Mouse (Mus musculus): ENCODE measurements around the gene Akap14. TPM values are rescaled to one million over a fixed set of nuclear protein-coding genes. Genes with fewer than 3 reads are reported as not detected.

Akap14 gene
- polyA plus RNA-seq, 1 experiment from 2014 or later, result 0.89 TPM

DNA sequence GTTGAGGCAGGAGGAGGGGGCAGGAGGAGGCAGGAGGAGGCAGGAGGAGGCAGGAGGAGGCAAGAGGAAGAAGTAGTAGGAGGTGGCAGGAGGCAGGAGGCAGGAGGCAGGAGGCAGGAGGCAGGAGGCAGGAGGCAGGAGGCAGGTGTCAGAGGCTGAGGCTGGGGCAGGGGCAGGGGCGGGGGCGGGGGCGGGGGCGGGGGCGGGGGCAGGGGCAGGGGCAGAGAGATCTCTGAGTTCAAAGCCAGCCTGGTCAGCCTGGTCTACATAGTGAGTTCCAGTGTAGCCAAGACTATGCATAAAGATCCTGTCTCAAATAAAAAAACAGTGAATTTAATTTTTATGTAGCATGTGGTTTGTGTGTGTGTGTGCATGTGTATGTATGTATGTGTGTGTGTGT, 51.6 kb downstream of the Akap14 start:
- H3K9ac ChIP-seq (ENCODE audit: low read length), result no peak overlapping the region
- H3K4me2 ChIP-seq (ENCODE audit: low read depth, low read length), result no peak overlapping the region
- no peaks in the 10 kb centered on the region for H3K27me3 ChIP-seq (ENCODE audit: control insufficient read depth, insufficient read depth, low read depth, low read length)
- H3K27ac ChIP-seq (ENCODE audit: low read length), result no peak overlapping the region
- H3K9me3 ChIP-seq (ENCODE audit: control insufficient read depth, low read length), result no peaks in the 10 kb centered on the region
- no peaks in the 10 kb centered on the region for H3K4me1 ChIP-seq (replicated peaks; ENCODE audit: control insufficient read depth, insufficient read depth, low read length)
- no peaks in the 10 kb centered on the region for H3K36me3 ChIP-seq (ENCODE audit: control insufficient read depth, insufficient read depth, low read length)
- H3K4me3 ChIP-seq (ENCODE audit: low read length), result no peak overlapping the region
- WGBS, result no CpG with 5 or more reads among the region's 5 CpGs
- 0 out of 2 replicates have a peak, but pooled peaks have one; percentile 43 for ATAC-seq (ENCODE audit: low read depth)

DNA sequence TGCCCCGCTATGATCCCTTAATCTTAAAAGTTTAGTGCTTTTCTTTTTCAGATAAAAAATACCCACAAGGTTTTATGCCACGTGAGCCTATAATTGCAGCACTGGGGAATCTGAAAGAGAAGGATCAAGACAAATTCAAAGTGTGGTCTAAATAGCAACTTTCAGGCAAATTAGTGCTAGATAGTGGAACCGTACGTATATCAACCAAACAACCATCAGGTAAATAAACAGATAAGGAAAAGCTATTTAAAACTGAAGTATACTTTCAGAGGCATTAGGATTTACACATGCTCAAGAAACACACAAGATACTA, 57.8 kb downstream of the Akap14 start:
- no peak overlapping the region for H3K9ac ChIP-seq (ENCODE audit: low read length)
- 76% methylated on average over 4 of the region's 4 CpGs for WGBS
- no peak for ATAC-seq (ENCODE audit: low read depth)
- H3K36me3 ChIP-seq (ENCODE audit: control insufficient read depth, insufficient read depth, low read length), result no peaks in the 10 kb centered on the region
- H3K9me3 ChIP-seq (ENCODE audit: control insufficient read depth, low read length), result no peaks in the 10 kb centered on the region
- no peak overlapping the region for H3K27ac ChIP-seq (ENCODE audit: low read length)
- no peak overlapping the region for H3K4me2 ChIP-seq (ENCODE audit: low read depth, low read length)
- no peaks in the 10 kb centered on the region for H3K4me1 ChIP-seq (replicated peaks; ENCODE audit: control insufficient read depth, insufficient read depth, low read length)
- no peaks in the 10 kb centered on the region for H3K27me3 ChIP-seq (ENCODE audit: control insufficient read depth, insufficient read depth, low read depth, low read length)
- H3K4me3 ChIP-seq (ENCODE audit: low read length), result no peak overlapping the region

DNA sequence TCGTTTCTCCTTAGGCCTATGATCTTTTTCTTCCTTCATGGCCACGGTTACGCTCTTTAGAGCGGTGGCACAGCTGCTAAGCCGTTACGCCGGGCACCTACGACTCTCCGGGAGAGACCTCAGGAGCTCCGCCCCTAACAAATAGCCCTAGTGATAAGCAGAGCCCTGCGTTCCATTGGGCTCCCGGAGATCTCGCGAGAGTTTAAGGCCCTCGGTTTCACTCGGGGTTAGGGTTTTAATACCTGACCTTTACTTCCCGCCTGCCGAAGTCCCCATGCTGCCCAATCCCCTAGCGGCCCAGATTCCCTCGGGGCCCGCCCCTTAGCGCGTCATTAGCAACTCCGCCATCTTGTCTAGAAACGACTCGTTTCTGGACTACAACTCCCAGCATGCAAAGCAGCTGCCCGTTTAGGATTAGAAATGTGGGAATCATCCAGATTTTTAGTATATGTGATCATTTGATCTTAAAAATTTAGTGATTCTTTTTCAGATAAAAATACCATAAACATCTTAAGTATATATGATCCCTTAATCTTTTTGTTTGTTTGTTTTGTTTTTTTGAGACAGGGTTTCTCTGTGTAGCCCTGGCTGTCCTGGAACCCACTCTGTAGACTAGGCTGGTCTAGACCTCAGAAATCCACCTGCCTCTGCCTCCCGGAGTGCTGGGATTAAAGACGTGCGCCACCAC, 58.3 kb downstream of the Akap14 start, which contains the start of gene Upf3b:
Gene Upf3b (minus strand): TSS at position 130 of the 688 bp plus-strand sequence.
- H3K4me2 ChIP-seq (ENCODE audit: low read depth, low read length), result peak within 1 kb of the TSS; percentile 67
- H3K27ac ChIP-seq (ENCODE audit: low read length), result peak within 1 kb of the TSS; percentile 90
- H3K36me3 ChIP-seq (ENCODE audit: control insufficient read depth, insufficient read depth, low read length), result no peaks in the 10 kb centered on the region
- H3K27me3 ChIP-seq (ENCODE audit: control insufficient read depth, insufficient read depth, low read depth, low read length), result no peaks in the 10 kb centered on the region
- peak within 1 kb of the TSS; percentile 71 for H3K9ac ChIP-seq (ENCODE audit: low read length)
- WGBS, result 18% methylated on average over 30 of the region's 30 CpGs
- ATAC-seq (ENCODE audit: low read depth), result peak; percentile 99
- H3K4me3 ChIP-seq (ENCODE audit: low read length), result peak within 1 kb of the TSS; percentile 70
- H3K4me1 ChIP-seq (replicated peaks; ENCODE audit: control insufficient read depth, insufficient read depth, low read length), result no peaks in the 10 kb centered on the region
- H3K9me3 ChIP-seq (ENCODE audit: control insufficient read depth, low read length), result no peaks in the 10 kb centered on the region

DNA sequence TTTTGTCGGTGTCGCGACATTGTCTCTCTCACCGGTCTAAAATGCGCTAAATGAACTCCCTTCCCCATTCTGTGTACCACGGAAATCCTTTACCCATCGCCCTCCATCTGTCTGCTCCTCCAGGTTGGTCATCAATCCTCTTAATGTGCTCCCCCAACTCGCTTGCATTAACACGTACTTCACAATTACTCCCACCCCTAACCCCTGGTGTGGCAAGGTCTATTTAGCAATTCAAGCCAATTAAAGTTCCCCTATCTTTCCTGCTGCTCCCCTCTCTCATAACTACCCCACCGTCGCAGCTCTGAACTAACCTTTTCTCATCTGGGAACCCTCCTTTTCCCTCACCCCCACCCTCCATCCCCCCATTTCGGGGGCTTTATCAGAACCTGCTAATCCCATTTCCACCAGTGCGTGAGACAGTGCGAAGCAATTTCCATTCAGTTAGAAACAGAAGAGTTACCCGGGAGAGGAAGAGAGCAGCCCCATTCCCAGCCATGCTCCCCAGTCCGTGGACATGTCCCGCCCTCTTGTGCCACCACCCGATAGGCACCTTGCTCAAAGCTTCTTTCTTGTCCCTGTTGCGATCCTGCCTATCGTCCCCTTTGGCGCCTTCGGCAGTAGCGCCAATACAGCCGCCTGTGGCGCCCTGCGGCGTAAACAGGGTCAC, 59.0 kb downstream of the Akap14 start:
- no peaks in the 10 kb centered on the region for H3K4me1 ChIP-seq (replicated peaks; ENCODE audit: control insufficient read depth, insufficient read depth, low read length)
- peak overlapping the region; percentile 70 for H3K4me3 ChIP-seq (ENCODE audit: low read length)
- 11% methylated on average over 27 of the region's 27 CpGs for WGBS
- H3K27me3 ChIP-seq (ENCODE audit: control insufficient read depth, insufficient read depth, low read depth, low read length), result no peaks in the 10 kb centered on the region
- ATAC-seq (ENCODE audit: low read depth), result peak; percentile 75
- H3K27ac ChIP-seq (ENCODE audit: low read length), result peak overlapping the region; percentile 90
- no peaks in the 10 kb centered on the region for H3K9me3 ChIP-seq (ENCODE audit: control insufficient read depth, low read length)
- no peaks in the 10 kb centered on the region for H3K36me3 ChIP-seq (ENCODE audit: control insufficient read depth, insufficient read depth, low read length)
- peak overlapping the region; percentile 67 for H3K4me2 ChIP-seq (ENCODE audit: low read depth, low read length)
- H3K9ac ChIP-seq (ENCODE audit: low read length), result peak overlapping the region; percentile 71

DNA sequence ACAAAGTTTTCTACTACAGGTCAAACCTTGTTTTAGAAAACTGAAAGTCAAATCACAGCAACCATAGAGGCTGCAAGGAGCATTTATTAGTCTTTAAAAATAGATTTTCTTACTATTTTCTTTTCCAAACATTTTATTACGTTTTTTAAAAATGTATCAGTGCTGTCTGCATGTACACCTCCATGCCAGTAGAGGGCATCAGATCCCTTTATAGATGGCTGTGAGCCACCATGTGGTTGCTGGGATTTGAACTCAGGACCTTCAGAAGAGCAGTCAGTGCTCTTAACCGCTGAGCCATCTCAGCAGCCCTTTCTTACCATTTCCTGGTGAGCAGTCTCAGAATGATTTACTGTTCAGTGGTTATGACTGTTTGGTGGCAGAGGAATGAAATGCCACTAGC, 64.8 kb downstream of the Akap14 start:
- ATAC-seq (ENCODE audit: low read depth), result no peak
- H3K36me3 ChIP-seq (ENCODE audit: control insufficient read depth, insufficient read depth, low read length), result 0 out of 2 replicates have a peak, but pooled peaks cover 2% of the 10 kb centered on the region
- WGBS, result 78% methylated on average over 2 of the region's 2 CpGs
- H3K4me1 ChIP-seq (replicated peaks; ENCODE audit: control insufficient read depth, insufficient read depth, low read length), result no peaks in the 10 kb centered on the region
- H3K4me2 ChIP-seq (ENCODE audit: low read depth, low read length), result no peak overlapping the region
- H3K9me3 ChIP-seq (ENCODE audit: control insufficient read depth, low read length), result no peaks in the 10 kb centered on the region
- no peaks in the 10 kb centered on the region for H3K27me3 ChIP-seq (ENCODE audit: control insufficient read depth, insufficient read depth, low read depth, low read length)
- H3K4me3 ChIP-seq (ENCODE audit: low read length), result no peak overlapping the region
- H3K27ac ChIP-seq (ENCODE audit: low read length), result no peak overlapping the region
- no peak overlapping the region for H3K9ac ChIP-seq (ENCODE audit: low read length)

Other genes starting within 250 kb of the Akap14 start
- gene Sept6, start 177.0 kb downstream of the Akap14 start, polyA plus RNA-seq (2015; fragmentation: Nextera tagmentation; extraction: Ambion mirVana), result 16.7 and 18.6 TPM in 2 replicates
- not detected in 2 replicates for gene Sowahd, start 120.0 kb downstream of the Akap14 start, polyA plus RNA-seq (2015; fragmentation: Nextera tagmentation; extraction: Ambion mirVana)
- 511 and 600 TPM in 2 replicates for gene Rpl39, start 83.4 kb downstream of the Akap14 start, polyA plus RNA-seq (2015; fragmentation: Nextera tagmentation; extraction: Ambion mirVana)
- 17.2 and 19.4 TPM in 2 replicates for gene Upf3b, start 58.5 kb downstream of the Akap14 start, polyA plus RNA-seq (2015; fragmentation: Nextera tagmentation; extraction: Ambion mirVana)
- 14.2 and 15.4 TPM in 2 replicates for gene Nkap, start 42.0 kb downstream of the Akap14 start, polyA plus RNA-seq (2015; fragmentation: Nextera tagmentation; extraction: Ambion mirVana)
- 419 and 439 TPM in 2 replicates for gene Ndufa1, start 22.3 kb upstream of the Akap14 start, polyA plus RNA-seq (2015; fragmentation: Nextera tagmentation; extraction: Ambion mirVana)
- 7.8 and 9.0 TPM in 2 replicates for gene Rnf113a1, start 22.4 kb upstream of the Akap14 start, polyA plus RNA-seq (2015; fragmentation: Nextera tagmentation; extraction: Ambion mirVana)
- not detected in 2 replicates for gene Gm9, start 42.2 kb upstream of the Akap14 start, polyA plus RNA-seq (2015; fragmentation: Nextera tagmentation; extraction: Ambion mirVana)
- not detected in 2 replicates for gene Rhox1, start 53.4 kb upstream of the Akap14 start, polyA plus RNA-seq (2015; fragmentation: Nextera tagmentation; extraction: Ambion mirVana)
- gene Rhox2a, start 76.1 kb upstream of the Akap14 start, polyA plus RNA-seq (2015; fragmentation: Nextera tagmentation; extraction: Ambion mirVana), result not detected in 2 replicates
- not detected in 2 replicates for gene Rhox3a, start 81.1 kb upstream of the Akap14 start, polyA plus RNA-seq (2015; fragmentation: Nextera tagmentation; extraction: Ambion mirVana)
- gene Rhox4a, start 96.5 kb upstream of the Akap14 start, polyA plus RNA-seq (2015; fragmentation: Nextera tagmentation; extraction: Ambion mirVana), result 0.13 TPM in 1 of 2 replicates, not detected in the other
- not detected in 2 replicates for gene Rhox3a2, start 211.2 kb upstream of the Akap14 start, polyA plus RNA-seq (2015; fragmentation: Nextera tagmentation; extraction: Ambion mirVana)
- 0.28 and 0.47 TPM in 2 replicates for gene Rhox4a2, start 222.0 kb upstream of the Akap14 start, polyA plus RNA-seq (2015; fragmentation: Nextera tagmentation; extraction: Ambion mirVana)
- not detected in 2 replicates for gene Rhox2b, start 243.2 kb upstream of the Akap14 start, polyA plus RNA-seq (2015; fragmentation: Nextera tagmentation; extraction: Ambion mirVana)